Mouse (Mus musculus) cerebellum, adult 8-10 months (tissue): Measurements from ENCODE around the gene Ssty2.
"Not testable (repeated sequence)": the region's sequence is repeated elsewhere in the genome, so short reads cannot be mapped to it uniquely, and the experiment has no call there.

ENCODE experiments used
- DNase-seq: peaks from one replicate; pipeline ENCODE4 v3.0.0; 2022

The Ssty2 gene

DNA sequence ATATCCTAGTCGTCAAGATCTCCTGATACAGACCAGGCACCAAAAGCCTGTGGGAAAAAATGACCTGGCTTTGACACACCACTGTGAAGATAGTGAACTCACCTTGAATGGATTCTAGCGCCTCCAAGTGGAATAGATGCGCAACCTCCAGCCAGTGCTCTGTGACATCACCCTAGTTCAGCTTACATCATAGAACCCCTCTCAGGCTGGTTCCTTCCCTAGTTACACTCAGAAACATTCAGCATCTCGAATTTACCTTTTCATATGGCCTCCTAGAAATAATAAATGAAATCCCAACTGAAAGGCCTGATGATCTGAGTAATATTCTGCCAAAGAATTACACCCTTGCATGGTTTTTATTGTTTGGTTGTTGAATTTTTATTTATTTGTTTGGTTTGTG, at the start of gene Ssty2:
Ssty2 (minus strand) TSS at position 101 of the 400 bp plus-strand sequence.
- DNase-seq = not testable (repeated sequence)
